8 mouse cellular contexts compared by ENCODE assay signal in the genomic region with DNA sequence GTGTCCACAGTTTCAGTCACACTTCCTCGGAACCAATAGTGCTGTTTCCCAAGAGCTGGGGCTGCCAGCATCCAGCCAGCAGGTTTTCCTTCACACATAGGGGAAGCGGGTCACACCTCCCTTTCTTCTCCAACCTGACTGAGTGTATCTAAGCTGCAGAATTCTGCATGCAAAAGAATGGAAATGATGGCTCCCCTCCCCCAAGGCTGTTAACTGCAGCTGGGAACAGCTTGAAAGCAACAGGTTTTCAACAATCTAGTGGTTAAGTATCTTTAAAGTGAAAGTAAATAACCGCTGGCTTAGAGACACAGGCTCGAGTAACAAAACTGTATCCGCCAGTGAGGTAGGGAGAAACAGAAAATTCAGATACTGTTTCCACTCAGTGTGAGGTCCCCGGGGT. TPM values are rescaled to one million over a fixed set of nuclear protein-coding genes. Genes with fewer than 3 reads are reported as not detected.
A peak's percentile ranks its signal among the peaks of the same experiment; 100 is the strongest.
DNase-seq lines count a peak whose midpoint lies in the region; ATAC-seq and TF ChIP-seq lines count a peak whose summit lies in the region.

No protein-coding gene starts in this region.

- no peak for ATAC-seq in liver, embryonic 12.5 days
- ATAC-seq in stomach, embryonic 16.5 days (ENCODE audit: insufficient read depth, low FRiP score) = no peak

- peak overlapping the region; percentile 40; the same call in 1 of the 2 replicates for H3K9ac ChIP-seq in liver, embryonic 12.5 days
- peak overlapping the region; percentile 64 for H3K9ac ChIP-seq in stomach, embryonic 16.5 days (ENCODE audit: low read length)

- H3K27me3 ChIP-seq in liver, embryonic 12.5 days (replicated peaks) = no peaks in the 10 kb centered on the region
- no peaks in the 10 kb centered on the region for H3K27me3 ChIP-seq in stomach, embryonic 16.5 days (ENCODE audit: control insufficient read depth, insufficient read depth, low read length)

- peak overlapping the region; percentile 53; the same call in 1 of the 2 replicates for H3K27ac ChIP-seq in gastrocnemius, adult 2 months
- H3K27ac ChIP-seq in liver, embryonic 12.5 days = no peak overlapping the region
- H3K27ac ChIP-seq in stomach, embryonic 16.5 days (ENCODE audit: low read length) = no peak overlapping the region

- H3K4me1 ChIP-seq in liver, embryonic 12.5 days = peaks cover 15% of the 10 kb centered on the region
- no peaks in the 10 kb centered on the region; the same call in 1 of the 2 replicates for H3K4me1 ChIP-seq in stomach, embryonic 16.5 days (ENCODE audit: control insufficient read depth, insufficient read depth, low read length)

- WGBS in liver, embryonic 12.5 days (ENCODE audit: insufficient replicate concordance) = 23% methylated on average over 6 of the region's 6 CpGs
- 14% methylated on average over 6 of the region's 6 CpGs for WGBS in stomach, embryonic 16.5 days

- intact Hi-C loops in gastrocnemius, adult 2 months (cut with DNase I) = no loop called here
- intact Hi-C loops in heart, postnatal 10 days (cut with DNase I) = no loop called here
- intact Hi-C loops in left cerebral cortex, postnatal 25 days (cut with DNase I) = no loop called here

- no peak for TF ChIP-seq CTCF in gastrocnemius, adult 2 months (IDR thresholded peaks at IDR 0.05)

- peak overlapping the region; percentile 64 for H3K4me2 ChIP-seq in liver, embryonic 12.5 days
- peak overlapping the region; percentile 59 for H3K4me2 ChIP-seq in stomach, embryonic 16.5 days (ENCODE audit: low read depth, low read length)

- H3K4me3 ChIP-seq in gastrocnemius, adult 2 months = peak overlapping the region; percentile 72
- peak overlapping the region; percentile 45 for H3K4me3 ChIP-seq in liver, embryonic 12.5 days
- peak overlapping the region; percentile 41 for H3K4me3 ChIP-seq in stomach, embryonic 16.5 days (replicated peaks; ENCODE audit: low read length)

- no peak for DNase-seq in gastrocnemius, adult 2 months
- DNase-seq in gastrocnemius, postnatal 25 days = no peak
- peak; percentile 48 for DNase-seq in R1 (ENCODE audit: low read depth, low spot score)
- DNase-seq in heart, postnatal 10 days = peak; percentile 39 to 63
- no peak for DNase-seq in frontal cortex, postnatal 25 days (ENCODE audit: low spot score in 2 of 2)
- no peak for DNase-seq in left cerebral cortex, postnatal 25 days (ENCODE audit: low spot score in 2 of 2)

- H3K36me3 ChIP-seq in liver, embryonic 12.5 days = no peaks in the 10 kb centered on the region
- H3K36me3 ChIP-seq in stomach, embryonic 16.5 days (ENCODE audit: control insufficient read depth, insufficient read depth, low read length) = no peaks in the 10 kb centered on the region

- no peaks in the 10 kb centered on the region for H3K9me3 ChIP-seq in liver, embryonic 12.5 days (replicated peaks)
- H3K9me3 ChIP-seq in stomach, embryonic 16.5 days (replicated peaks; ENCODE audit: control insufficient read depth, low read length) = no peaks in the 10 kb centered on the region

RNA-seq across cellular contexts. Expression of a gene that starts 25.6 kb away (rescaled TPM):
- 10 to 100 TPM in 1 of 2 experiments, 1 to 10 TPM in 1; 4.9 to 10.7 TPM for total RNA-seq in gastrocnemius, adult 2 months (2021)
- 1 to 10 TPM; 8.4 to 8.6 TPM for total RNA-seq in gastrocnemius, postnatal 25 days (2021)
- 10 to 100 TPM; 11.9 to 14.2 TPM for total RNA-seq in heart, postnatal 10 days (2021)
- 11.7 and 12.7 TPM in 2 replicates for polyA plus RNA-seq in liver, embryonic 12.5 days (2016; fragmentation: Nextera tagmentation; extraction: Ambion mirVana)
- polyA plus RNA-seq in stomach, embryonic 16.5 days (2015; fragmentation: Nextera tagmentation; extraction: Ambion mirVana) = 18.7 and 20.4 TPM in 2 replicates
- total RNA-seq in left cerebral cortex, postnatal 25 days (2021) = 10 to 100 TPM; 67.8 to 70.0 TPM

Comparison
In these comparisons a context has a peak if more than half of its experiments do, and no peak if none do; other contexts are left out.
1. DNase-seq: peak in R1 (single experiment) and heart, postnatal 10 days (2 of 2); none in gastrocnemius, adult 2 months (single experiment), gastrocnemius, postnatal 25 days (single experiment), frontal cortex, postnatal 25 days (0 of 2) and left cerebral cortex, postnatal 25 days (0 of 2).
2. RNA of a gene that starts 25.6 kb away (total RNA-seq): 67.8 to 70.0 TPM in left cerebral cortex, postnatal 25 days; 11.9 to 14.2 TPM in heart, postnatal 10 days, 4.9 to 10.7 TPM in gastrocnemius, adult 2 months and 8.4 to 8.6 TPM in gastrocnemius, postnatal 25 days; every median in the first group is over 4 times any median in the second.
3. Peak in every context shown above with its lines, with median percentiles within 50 percentile points of each other: H3K4me3 ChIP-seq.